Mouse (Mus musculus) kidney, adult 10 weeks (tissue): ENCODE measurements around the gene Hist2h3c2. TPM values are rescaled to one million over a fixed set of nuclear protein-coding genes. Genes with fewer than 3 reads are reported as not detected.

Experiments
- polyA plus RNA-seq: library from polyadenylated mRNA; stranded (reverse); fragments of 350-450 nt; fragmentation: Illumina TruSeq; extraction: RNeasy Lipid Tissue Mini Kit (QIAGEN cat#74804); gene quantifications from one replicate; pipeline ENCODE4 v1.2.3, GENCODE M21; 2014; ENCODE audit warnings: low read depth, low replicate concordance

Hist2h3c2 gene
- 2.3 TPM for polyA plus RNA-seq

DNA sequence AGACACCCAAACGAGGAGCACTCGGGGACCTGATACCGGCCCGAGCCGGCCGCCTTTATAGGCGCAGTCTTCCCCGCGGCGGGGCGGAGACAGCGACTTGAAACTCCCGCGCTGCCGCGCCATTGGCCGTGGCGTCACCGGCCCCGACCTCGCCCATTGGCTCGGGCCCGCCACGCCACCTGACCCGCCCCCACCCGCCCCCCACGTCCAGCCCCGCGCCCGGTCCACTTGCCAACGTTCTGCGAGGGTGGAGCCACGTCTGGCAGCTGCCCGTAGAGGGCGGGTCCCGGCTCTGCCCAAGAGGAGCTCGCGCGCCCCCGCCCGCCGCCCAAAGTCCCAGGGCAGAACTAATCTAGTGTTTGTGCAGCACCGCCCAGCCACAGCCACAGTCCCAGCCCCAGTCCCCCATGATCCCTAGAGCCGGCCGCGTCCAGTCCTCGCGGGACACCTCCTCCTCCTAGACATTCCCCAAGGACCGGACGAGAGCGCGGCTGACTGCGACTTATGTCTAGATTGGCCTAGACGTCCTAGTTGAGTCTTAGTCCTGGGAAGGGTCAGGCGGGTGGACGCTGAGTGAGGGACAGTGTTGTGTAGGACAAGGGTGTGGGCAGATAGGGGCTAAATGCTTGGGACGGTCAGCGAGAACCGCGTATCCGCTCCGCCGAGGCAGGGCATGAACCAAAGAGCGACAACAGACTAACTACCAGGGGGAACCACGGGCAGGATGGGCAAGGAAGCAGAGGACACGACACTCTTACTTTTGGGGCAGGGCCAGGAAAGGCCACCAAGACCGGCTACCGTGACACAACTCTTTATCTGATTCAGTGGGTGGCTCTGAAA lies at the start of gene Hist2h3c2:
TSS of gene Hist2h3c2 (minus strand) at position 174 of the 840 bp plus-strand sequence.

DNA sequence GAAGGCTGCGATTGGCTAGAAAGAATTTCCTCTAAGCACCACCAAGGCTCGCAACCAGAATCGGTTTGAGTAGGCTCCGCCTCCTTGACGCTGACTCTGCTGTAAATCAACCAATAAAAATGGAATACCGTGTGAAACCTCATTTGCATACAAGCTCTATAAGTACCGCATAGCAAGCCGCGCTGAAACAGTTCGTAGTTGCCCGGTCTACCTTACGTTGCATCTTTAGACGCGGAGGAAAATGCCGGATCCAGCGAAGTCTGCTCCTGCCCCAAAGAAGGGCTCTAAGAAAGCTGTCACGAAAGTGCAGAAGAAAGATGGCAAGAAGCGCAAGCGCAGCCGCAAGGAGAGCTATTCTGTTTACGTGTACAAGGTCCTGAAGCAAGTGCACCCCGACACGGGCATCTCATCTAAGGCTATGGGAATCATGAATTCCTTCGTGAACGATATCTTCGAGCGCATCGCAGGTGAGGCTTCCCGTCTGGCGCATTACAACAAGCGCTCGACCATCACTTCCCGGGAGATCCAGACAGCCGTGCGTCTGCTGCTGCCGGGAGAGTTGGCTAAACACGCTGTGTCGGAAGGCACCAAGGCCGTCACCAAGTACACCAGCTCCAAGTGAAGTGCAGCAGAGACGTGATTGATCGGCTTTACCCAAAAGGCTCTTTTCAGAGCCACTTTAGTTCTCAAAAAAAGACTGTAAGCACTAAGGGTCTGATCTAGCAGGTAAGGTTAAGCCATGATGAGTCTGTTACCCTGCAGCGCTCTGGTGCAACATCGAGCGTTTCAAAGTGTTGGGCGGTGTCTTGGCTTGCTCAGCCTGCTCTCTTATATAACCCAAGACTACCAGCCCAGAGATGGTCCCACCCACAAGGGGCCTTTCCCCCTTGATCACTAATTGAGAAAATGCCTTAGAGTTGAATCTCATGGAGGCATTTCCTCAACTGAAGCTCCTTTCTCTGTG lies 30.9 kb upstream of the Hist2h3c2 start, which contains the start of gene Hist2h2bb:
TSS of gene Hist2h2bb (plus strand) at position 242 of the 964 bp plus-strand sequence.

DNA sequence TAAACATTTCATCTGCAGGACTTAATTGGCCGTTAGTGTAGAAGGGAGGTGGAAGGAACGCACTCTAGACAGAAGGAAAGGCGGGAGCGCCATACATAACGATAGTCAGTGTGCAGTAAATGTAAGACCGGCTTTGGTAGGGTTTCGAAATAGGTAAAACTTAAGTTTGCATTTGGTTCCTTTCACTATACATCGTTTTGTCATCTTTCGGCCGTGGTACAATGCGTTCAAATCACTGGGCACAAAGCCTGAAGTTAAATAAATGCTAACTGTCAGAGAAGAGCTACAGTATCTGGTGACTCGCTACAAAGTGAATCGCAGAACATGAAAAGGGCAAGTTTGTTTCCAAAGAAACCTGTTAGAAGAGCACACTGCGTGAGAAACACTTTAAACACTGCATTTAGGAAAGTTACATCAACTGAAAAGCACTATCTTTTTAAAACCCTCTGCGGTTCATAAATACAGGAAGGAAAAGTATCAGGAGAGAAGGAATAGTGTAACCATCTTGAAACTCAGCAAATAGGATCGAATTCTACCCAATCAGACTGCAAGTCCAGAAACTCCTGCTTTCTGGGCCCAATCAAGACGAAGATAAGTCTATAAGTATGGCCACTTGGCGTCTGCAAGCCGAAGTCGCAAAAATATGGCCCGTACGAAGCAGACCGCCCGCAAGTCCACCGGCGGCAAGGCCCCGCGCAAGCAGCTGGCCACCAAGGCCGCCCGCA lies 29.3 kb upstream of the Hist2h3c2 start, which contains the start of gene Hist2h3b:
TSS of gene Hist2h3b (plus strand) at position 604 of the 725 bp plus-strand sequence.

DNA sequence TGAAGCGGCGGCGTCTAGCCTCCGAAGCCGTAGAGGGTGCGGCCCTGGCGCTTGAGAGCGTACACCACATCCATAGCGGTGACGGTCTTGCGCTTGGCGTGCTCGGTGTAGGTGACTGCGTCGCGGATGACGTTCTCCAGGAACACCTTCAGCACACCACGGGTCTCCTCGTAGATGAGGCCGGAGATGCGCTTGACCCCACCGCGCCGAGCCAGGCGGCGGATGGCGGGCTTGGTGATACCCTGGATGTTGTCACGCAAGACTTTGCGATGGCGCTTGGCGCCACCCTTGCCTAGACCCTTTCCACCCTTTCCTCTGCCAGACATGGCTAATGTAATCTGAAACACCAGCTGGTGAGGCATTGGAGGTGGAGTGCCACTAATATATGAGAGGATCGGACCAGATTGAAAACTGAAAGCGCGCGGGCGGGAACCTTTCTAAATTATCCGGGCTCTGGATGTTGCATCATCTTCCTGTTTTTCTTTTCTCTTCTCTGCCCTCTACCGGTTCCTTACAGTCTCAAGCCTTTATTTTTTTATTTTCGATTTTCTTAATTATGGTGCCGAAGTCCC lies 24.1 kb upstream of the Hist2h3c2 start, which contains the start of gene Hist2h4:
TSS of gene Hist2h4 (minus strand) at position 333 of the 572 bp plus-strand sequence.

DNA sequence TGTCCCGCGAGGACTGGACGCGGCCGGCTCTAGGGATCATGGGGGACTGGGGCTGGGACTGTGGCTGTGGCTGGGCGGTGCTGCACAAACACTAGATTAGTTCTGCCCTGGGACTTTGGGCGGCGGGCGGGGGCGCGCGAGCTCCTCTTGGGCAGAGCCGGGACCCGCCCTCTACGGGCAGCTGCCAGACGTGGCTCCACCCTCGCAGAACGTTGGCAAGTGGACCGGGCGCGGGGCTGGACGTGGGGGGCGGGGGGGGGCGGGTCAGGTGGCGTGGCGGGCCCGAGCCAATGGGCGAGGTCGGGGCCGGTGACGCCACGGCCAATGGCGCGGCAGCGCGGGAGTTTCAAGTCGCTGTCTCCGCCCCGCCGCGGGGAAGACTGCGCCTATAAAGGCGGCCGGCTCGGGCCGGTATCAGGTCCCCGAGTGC lies 7.5 kb upstream of the Hist2h3c2 start, which contains the start of gene Hist2h3c1:
TSS of gene Hist2h3c1 (plus strand) at position 259 of the 430 bp plus-strand sequence.

DNA sequence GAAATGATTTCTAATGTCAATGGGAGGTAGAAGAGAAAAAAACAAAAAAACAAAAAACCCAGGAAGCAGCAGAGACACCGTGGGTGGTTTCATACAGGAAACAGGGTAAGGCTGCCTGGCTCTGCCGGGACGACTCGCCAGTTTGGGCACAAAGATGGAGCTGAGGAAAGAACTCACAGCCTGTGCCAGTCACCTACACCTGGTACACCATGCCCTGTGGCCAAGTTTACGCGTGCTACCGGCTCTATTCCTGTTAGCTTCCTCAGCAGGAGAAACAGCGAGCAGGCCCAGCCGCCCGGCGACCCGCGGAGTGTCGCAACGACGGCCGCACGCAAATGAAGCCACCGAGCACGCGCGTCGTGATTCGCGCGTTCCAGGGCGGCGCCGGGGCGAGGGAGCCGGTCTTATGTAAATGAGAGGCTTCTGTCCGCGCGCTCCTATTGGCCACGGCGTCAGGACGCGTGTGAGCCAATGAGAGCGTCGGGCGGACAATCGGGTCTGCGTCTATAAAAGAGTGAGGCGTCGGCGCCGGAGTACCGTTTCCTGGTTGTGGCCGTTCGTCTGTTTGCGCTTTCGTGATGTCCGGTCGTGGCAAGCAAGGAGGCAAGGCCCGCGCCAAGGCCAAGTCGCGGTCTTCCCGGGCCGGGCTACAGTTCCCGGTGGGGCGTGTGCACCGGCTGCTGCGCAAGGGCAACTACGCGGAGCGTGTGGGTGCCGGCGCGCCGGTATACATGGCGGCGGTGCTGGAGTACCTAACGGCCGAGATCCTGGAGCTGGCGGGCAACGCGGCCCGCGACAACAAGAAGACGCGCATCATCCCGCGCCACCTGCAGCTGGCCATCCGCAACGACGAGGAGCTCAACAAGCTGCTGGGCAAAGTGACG lies 6.3 kb upstream of the Hist2h3c2 start, which contains the start of gene Hist2h2aa1:
TSS of gene Hist2h2aa1 (plus strand) at position 495 of the 884 bp plus-strand sequence.

DNA sequence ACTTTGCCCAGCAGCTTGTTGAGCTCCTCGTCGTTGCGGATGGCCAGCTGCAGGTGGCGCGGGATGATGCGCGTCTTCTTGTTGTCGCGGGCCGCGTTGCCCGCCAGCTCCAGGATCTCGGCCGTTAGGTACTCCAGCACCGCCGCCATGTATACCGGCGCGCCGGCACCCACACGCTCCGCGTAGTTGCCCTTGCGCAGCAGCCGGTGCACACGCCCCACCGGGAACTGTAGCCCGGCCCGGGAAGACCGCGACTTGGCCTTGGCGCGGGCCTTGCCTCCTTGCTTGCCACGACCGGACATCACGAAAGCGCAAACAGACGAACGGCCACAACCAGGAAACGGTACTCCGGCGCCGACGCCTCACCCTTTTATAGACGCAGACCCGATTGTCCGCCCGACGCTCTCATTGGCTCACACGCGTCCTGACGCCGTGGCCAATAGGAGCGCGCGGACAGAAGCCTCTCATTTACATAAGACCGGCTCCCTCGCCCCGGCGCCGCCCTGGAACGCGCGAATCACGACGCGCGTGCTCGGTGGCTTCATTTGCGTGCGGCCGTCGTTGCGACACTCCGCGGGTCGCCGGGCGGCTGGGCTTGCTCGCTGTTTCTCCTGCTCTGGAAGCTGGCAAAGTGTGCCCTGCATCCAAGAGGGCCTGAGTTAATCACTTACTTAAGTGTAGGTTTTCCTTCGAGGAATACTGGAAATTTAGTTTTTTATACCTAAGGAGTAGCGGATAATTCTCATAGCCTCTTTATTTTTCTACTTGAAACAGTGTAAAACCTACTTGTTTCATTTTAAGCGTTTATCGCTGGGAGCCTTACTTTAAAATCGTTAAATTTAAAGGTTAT lies 1.2 kb upstream of the Hist2h3c2 start, which contains the start of gene Hist2h2aa2:
TSS of gene Hist2h2aa2 (minus strand) at position 328 of the 850 bp plus-strand sequence.

DNA sequence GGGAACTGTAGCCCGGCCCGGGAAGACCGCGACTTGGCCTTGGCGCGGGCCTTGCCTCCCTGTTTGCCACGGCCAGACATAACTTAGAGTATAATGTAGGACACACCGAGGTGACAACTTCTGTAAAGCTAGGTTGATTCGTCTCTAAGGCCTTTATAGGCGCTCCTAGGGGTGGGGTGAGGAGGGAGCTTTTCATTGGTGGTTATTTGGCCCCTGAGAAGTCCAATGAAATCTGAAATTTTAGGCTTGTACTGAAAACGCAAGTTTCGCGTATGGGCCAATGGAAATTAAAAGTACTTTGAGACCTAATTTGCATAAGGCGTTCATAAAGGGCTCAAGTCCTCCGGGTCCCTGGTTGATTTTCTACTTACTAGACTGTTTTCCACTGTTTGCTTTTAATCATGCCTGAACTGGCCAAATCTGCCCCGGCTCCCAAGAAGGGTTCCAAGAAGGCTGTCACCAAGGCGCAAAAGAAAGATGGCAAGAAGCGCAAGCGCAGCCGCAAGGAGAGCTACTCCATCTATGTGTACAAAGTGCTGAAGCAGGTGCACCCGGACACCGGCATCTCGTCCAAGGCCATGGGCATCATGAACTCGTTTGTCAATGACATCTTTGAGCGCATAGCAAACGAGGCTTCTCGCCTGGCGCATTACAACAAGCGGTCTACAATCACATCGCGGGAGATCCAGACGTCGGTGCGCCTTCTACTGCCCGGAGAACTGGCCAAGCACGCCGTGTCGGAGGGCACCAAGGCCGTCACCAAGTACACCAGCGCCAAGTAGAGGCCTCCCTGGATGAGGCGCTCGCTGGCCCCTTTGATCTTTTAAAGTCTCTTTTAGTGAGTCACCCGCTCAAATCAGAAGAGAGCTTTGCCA lies 17.9 kb downstream of the Hist2h3c2 start, which contains the start of the genes Hist2h2ac and Hist2h2be:
TSS of gene Hist2h2ac (minus strand) at position 116 of the 875 bp plus-strand sequence.
TSS of gene Hist2h2be (plus strand) at position 355 of the 875 bp plus-strand sequence.

DNA sequence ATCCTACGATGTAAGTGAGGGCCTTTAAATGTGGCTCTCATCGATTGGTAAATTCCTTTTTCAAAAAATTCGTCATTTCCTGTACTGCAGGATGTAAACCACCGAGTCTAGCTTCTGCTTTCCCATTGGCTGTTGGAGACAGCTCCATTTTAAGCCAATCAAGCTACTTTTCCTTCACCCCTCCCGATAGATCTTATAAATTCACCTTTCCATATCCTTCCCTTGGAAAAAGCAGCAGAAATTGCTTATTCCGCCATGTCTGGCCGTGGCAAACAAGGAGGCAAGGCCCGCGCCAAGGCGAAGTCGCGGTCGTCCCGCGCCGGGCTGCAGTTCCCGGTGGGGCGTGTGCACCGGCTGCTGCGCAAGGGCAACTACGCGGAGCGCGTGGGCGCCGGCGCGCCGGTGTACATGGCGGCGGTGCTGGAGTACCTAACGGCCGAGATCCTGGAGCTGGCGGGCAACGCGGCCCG lies 19.2 kb downstream of the Hist2h3c2 start, which contains the start of the genes Bola1 and Hist2h2ab:
TSS of gene Bola1 (minus strand) at position 49 of the 470 bp plus-strand sequence.
TSS of gene Hist2h2ab (plus strand) at position 205 of the 470 bp plus-strand sequence.

Other genes starting within 250 kb of the Hist2h3c2 start
- gene Plekho1, start 243.1 kb downstream of the Hist2h3c2 start, polyA plus RNA-seq = 3.1 TPM
- gene Vps45, start 180.7 kb downstream of the Hist2h3c2 start, polyA plus RNA-seq = 54.3 TPM
- 22.0 TPM for gene Otud7b, start 134.6 kb downstream of the Hist2h3c2 start, polyA plus RNA-seq
- gene Mtmr11, start 77.1 kb downstream of the Hist2h3c2 start, polyA plus RNA-seq = 21.7 TPM
- gene Sf3b4, start 66.8 kb downstream of the Hist2h3c2 start, polyA plus RNA-seq = 9.6 TPM
- gene Sv2a, start 58.0 kb downstream of the Hist2h3c2 start, polyA plus RNA-seq = 5.4 TPM
- 5.1 TPM for gene Bola1, start 19.4 kb downstream of the Hist2h3c2 start, polyA plus RNA-seq
- gene Hist2h2ab, start 19.3 kb downstream of the Hist2h3c2 start, polyA plus RNA-seq = not detected
- gene Hist2h2ac, start 18.2 kb downstream of the Hist2h3c2 start, polyA plus RNA-seq = not detected
- gene Hist2h2be, start 18.0 kb downstream of the Hist2h3c2 start, polyA plus RNA-seq = 15.0 TPM
- gene Hist2h2aa2, start 1.1 kb upstream of the Hist2h3c2 start, polyA plus RNA-seq = not detected
- not detected for gene Hist2h2aa1, start 6.4 kb upstream of the Hist2h3c2 start, polyA plus RNA-seq
- 24.4 TPM for gene Hist2h3c1, start 7.6 kb upstream of the Hist2h3c2 start, polyA plus RNA-seq
- 0.28 TPM for gene Hist2h4, start 24.2 kb upstream of the Hist2h3c2 start, polyA plus RNA-seq
- not detected for gene Hist2h3b, start 29.5 kb upstream of the Hist2h3c2 start, polyA plus RNA-seq
- gene Hist2h2bb, start 30.6 kb upstream of the Hist2h3c2 start, polyA plus RNA-seq = not detected
- gene Fcgr1, start 54.8 kb upstream of the Hist2h3c2 start, polyA plus RNA-seq = 0.65 TPM
- gene BC107364, start 213.2 kb upstream of the Hist2h3c2 start, polyA plus RNA-seq = not detected